Mouse (Mus musculus): Measurements from ENCODE around the gene Myo1b. TPM values are rescaled to one million over a fixed set of nuclear protein-coding genes. Genes with fewer than 3 reads are reported as not detected.

Myo1b gene
- polyA plus RNA-seq, 1 experiment from 2014 or later = 72.4 TPM

DNA sequence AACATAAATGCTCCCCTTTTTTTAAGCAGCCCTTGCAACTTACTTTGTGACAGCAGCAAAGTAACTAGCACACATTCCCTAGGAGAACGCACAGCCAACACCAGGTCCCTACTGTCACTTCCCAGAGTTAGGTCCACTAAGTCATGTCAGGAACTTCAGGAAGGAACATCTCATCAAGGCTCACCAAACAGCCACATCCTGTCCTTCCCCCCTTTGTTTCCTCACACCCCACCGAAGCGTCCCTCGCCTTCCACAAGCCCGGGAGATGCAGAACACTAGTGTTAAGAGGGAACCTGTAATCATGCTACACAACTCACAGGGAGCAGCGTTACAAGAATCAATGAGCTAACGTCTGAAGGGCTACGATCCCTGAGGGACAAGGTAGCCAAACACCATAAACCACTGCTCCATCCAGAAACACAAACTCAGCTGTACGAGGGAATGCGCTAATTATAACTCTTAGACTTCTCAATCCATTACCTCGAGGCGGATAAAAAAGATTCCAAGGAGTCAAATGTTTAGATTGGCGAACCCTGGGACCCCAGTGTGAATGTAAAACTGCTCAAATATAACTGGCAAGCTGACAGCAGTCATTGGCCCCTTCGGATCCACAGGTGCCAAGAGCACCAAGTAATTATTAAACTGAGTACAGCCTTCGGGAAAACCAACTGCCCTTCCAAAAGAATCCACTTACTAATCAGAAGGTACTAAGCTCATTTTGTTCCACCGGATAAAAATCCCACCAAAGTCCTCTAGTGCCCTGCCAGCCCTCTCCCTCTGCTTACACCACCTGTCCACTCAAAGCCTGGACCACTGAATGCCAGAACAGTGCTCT lies 22.1 kb downstream of the Myo1b start:
- Histone ChIP-seq H3K27me3 (no peaks in the 10 kb centered on the region), H3K4me1 (peaks cover 55% of the 10 kb centered on the region), H3K27ac (no peak overlapping the region), H3K4me2 (0 out of 2 replicates have a peak overlapping the region, but pooled peaks have one; percentile 1), H3K36me3 (no peaks in the 10 kb centered on the region), H3K9ac (no peak overlapping the region), H3K4me3 (replicated peaks) (no peak overlapping the region), H3K9me3 (replicated peaks) (no peaks in the 10 kb centered on the region)
- ATAC-seq (replicated peaks; ENCODE audit: low FRiP score) = no peak
- 52% methylated on average over 16 of the region's 16 CpGs for WGBS

GRCm38 (mm10) chr1:51892005-51892404 lies 23.9 kb downstream of the Myo1b start:
- Histone ChIP-seq H3K9me3 (replicated peaks) (no peaks in the 10 kb centered on the region), H3K4me1 (peaks cover 73% of the 10 kb centered on the region)
- WGBS = 80% methylated on average over 4 of the region's 4 CpGs

DNA sequence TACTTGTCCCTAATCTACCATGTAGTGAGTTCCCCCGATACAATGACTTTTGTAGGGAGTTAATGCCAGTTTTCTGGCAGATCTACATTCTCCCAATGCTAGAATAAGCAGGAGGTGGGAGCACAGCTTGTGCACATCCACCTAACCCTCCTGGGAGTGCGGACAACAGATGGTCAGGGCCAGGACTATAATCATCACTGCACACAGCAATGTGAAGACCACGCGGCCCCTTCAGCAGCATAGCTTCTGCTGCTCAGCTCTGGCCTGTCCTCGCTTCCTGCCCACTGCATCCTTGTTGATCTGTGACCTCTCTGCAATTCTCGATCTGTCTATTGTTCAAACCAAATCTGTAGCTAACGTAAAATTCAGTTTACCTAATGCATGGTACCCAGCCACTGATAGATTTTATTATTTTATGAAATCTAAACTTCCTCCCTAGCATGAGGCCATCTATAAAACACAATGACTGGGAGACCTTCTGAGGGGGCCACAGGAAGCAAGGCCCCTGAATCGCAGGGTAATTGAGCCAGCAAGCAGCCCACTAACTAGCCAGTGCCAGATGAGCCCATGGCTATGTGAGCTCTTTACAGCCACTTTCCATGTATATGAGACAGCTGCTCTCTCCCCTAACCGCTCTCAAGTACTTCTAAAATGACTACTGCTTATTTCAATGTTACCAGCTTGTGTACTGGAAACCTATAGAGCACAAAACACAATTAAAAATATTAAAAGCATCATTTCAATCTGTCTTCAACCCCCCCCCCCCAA lies 27.6 kb downstream of the Myo1b start:
- Histone ChIP-seq H3K9ac (no peak overlapping the region), H3K4me3 (replicated peaks) (no peak overlapping the region), H3K4me2 (no peak overlapping the region), H3K27me3 (no peaks in the 10 kb centered on the region), H3K36me3 (no peaks in the 10 kb centered on the region), H3K4me1 (peaks cover 57% of the 10 kb centered on the region), H3K9me3 (replicated peaks) (no peaks in the 10 kb centered on the region), H3K27ac (no peak overlapping the region)
- WGBS = 54% methylated on average over 9 of the region's 9 CpGs
- 0 out of 2 replicates have a peak, but pooled peaks have one; percentile 41 for ATAC-seq (replicated peaks; ENCODE audit: low FRiP score)

More at GRCm38 (mm10) chr1:51892005-51892404, 23.9 kb downstream of the Myo1b start:
- Histone ChIP-seq H3K4me2 (no peak overlapping the region), H3K9ac (no peak overlapping the region), H3K4me3 (replicated peaks) (no peak overlapping the region), H3K36me3 (no peaks in the 10 kb centered on the region), H3K27ac (no peak overlapping the region), H3K27me3 (no peaks in the 10 kb centered on the region)
- no peak for ATAC-seq (replicated peaks; ENCODE audit: low FRiP score)

GRCm38 (mm10) chr1:51885356-51885983 lies 30.4 kb downstream of the Myo1b start:
- Histone ChIP-seq H3K4me1 (peaks cover 39% of the 10 kb centered on the region), H3K4me2 (no peak overlapping the region), H3K27ac (no peak overlapping the region), H3K36me3 (peaks cover 7% of the 10 kb centered on the region), H3K4me3 (replicated peaks) (no peak overlapping the region), H3K9me3 (replicated peaks) (no peaks in the 10 kb centered on the region), H3K9ac (no peak overlapping the region), H3K27me3 (no peaks in the 10 kb centered on the region)
- no peak for ATAC-seq (replicated peaks; ENCODE audit: low FRiP score)
- WGBS = 80% methylated on average over 8 of the region's 8 CpGs

- no peak overlapping the region for H3K4me2 ChIP-seq
- H3K9ac ChIP-seq = no peak overlapping the region
- no peaks in the 10 kb centered on the region for H3K9me3 ChIP-seq (replicated peaks)
- H3K4me1 ChIP-seq = peaks cover 42% of the 10 kb centered on the region
- WGBS = 100% methylated on average over 2 of the region's 2 CpGs
- no peak overlapping the region for H3K27ac ChIP-seq
- H3K27me3 ChIP-seq = no peaks in the 10 kb centered on the region
- ATAC-seq (replicated peaks; ENCODE audit: low FRiP score) = no peak
- H3K4me3 ChIP-seq (replicated peaks) = no peak overlapping the region
- H3K36me3 ChIP-seq = peaks cover 7% of the 10 kb centered on the region
These were observed 32.7 kb downstream of the Myo1b start for GRCm38 (mm10) chr1:51883211-51883610.

- ATAC-seq (replicated peaks; ENCODE audit: low FRiP score) = no peak
- H3K36me3 ChIP-seq = peaks cover 7% of the 10 kb centered on the region
These were observed 33.1 kb downstream of the Myo1b start for GRCm38 (mm10) chr1:51882752-51883151.

DNA sequence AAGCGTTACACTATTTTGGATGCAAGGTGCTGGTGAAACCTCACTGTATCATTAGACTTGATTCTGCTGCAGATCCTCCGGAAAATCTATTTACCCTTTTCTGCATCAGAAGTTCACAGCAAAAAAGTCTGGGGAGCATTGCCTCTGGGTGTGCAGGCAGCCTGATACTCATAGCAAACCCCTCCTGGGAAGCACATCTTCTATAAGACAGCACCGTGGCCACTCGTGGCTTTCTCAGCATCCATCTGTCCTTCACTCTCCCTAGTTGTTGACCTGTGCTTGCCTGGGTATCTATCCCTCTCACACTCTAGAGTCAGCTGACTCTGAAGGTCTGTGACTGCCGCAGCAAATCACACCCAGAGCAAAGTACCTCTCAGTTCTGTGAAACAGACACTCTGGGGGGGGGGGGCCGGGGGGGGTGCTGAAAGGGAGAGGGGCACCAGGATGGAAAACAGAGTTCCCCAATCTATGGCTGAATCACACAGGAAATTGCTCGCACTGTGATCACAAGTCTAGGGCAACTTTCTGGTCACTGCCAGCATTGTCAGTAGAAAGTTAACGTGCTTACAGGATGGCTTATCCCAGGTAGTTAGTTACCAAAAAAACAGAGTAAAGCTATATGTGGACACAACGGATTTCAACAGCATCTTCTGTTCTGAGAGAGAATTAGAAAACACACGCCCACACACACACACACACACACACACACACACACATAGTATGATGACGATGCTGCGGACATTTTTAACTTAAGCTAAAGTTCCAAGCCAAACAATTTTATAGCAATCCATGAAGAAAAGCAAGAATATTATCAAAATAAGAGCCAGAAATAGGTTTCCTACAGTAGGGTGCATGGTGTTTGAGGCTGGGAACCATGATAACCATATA lies 35.7 kb downstream of the Myo1b start:
- Histone ChIP-seq H3K4me1 (peaks cover 21% of the 10 kb centered on the region), H3K4me3 (replicated peaks) (no peak overlapping the region), H3K27me3 (no peaks in the 10 kb centered on the region), H3K9ac (no peak overlapping the region), H3K4me2 (no peak overlapping the region), H3K36me3 (peaks cover 7% of the 10 kb centered on the region), H3K27ac (peak overlapping the region; percentile 33; the same call in 1 of the 2 replicates), H3K9me3 (replicated peaks) (no peaks in the 10 kb centered on the region)
- 49% methylated on average over 12 of the region's 12 CpGs for whole genome bisulfite sequencing
- peak; percentile 52; the same call in 1 of the 2 replicates for ATAC-seq (replicated peaks; ENCODE audit: low FRiP score)

More at GRCm38 (mm10) chr1:51882752-51883151, 33.1 kb downstream of the Myo1b start:
- Histone ChIP-seq H3K4me1 (peaks cover 37% of the 10 kb centered on the region), H3K27ac (no peak overlapping the region), H3K9ac (no peak overlapping the region), H3K4me2 (no peak overlapping the region), H3K4me3 (replicated peaks) (no peak overlapping the region), H3K27me3 (no peaks in the 10 kb centered on the region), H3K9me3 (replicated peaks) (no peaks in the 10 kb centered on the region)
- 97% methylated on average over 10 of the region's 10 CpGs for WGBS

- peak; percentile 65; the same call in 1 of the 2 replicates for ATAC-seq (replicated peaks; ENCODE audit: low FRiP score)
- no peak overlapping the region for H3K9ac ChIP-seq
- H3K9me3 ChIP-seq (replicated peaks) = no peaks in the 10 kb centered on the region
- WGBS = 15% methylated on average over 9 of the region's 9 CpGs
- no peaks in the 10 kb centered on the region for H3K27me3 ChIP-seq
- peaks cover 7% of the 10 kb centered on the region for H3K36me3 ChIP-seq
- H3K4me1 ChIP-seq = peaks cover 21% of the 10 kb centered on the region
- peak overlapping the region; percentile 33 for H3K27ac ChIP-seq
- no peak overlapping the region for H3K4me3 ChIP-seq (replicated peaks)
- no peak overlapping the region for H3K4me2 ChIP-seq
These were observed 36.5 kb downstream of the Myo1b start for GRCm38 (mm10) chr1:51879333-51879770.

- no peaks in the 10 kb centered on the region for H3K9me3 ChIP-seq (replicated peaks)
- no peak for ATAC-seq (replicated peaks; ENCODE audit: low FRiP score)
- no peaks in the 10 kb centered on the region for H3K27me3 ChIP-seq
- H3K4me1 ChIP-seq = peaks cover 24% of the 10 kb centered on the region
- H3K4me3 ChIP-seq (replicated peaks) = no peak overlapping the region
- H3K4me2 ChIP-seq = no peak overlapping the region
- no peak overlapping the region for H3K27ac ChIP-seq
- H3K36me3 ChIP-seq = no peaks in the 10 kb centered on the region
- H3K9ac ChIP-seq = no peak overlapping the region
- 90% methylated on average over 15 of the region's 15 CpGs for WGBS
These were observed 40.2 kb downstream of the Myo1b start for GRCm38 (mm10) chr1:51875462-51876225.

DNA sequence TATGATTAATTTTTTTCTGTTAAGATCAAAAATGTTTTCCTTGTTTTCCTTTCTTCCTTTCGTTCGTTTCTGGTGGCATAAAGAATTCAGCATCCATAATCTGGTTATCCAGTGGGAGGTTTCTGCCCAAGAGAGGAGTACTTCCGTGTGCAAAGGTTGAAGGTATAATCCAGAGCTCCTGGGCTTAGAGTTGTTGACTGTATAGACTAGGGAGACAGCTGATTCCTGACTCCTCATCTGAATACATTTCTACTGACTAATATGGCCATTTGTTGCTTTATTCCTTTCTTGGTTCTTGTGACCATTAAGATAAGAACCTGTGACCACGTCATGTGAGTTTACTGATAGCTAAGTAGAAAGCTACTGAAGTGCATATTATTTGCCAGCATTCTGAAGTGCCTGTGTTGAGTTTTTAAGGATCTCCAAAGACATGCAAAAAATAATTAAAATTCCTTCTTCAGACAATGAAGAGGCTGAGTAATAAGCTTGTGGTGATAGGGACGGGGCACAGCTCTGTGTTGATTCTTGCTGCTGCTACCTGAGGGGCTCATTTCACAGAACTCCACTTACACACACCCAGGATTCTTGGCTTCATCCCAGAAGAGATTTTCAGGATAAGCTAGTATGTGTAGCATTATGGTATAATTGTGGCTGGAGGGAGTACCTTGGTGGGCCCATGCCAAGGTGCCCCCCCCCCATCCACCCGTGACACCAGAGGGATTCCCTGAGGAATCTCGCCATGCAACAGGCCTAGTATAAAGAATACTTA lies 43.2 kb downstream of the Myo1b start:
- peaks cover 5% of the 10 kb centered on the region; the same call in 1 of the 2 replicates for H3K36me3 ChIP-seq
- no peak overlapping the region for H3K4me2 ChIP-seq
- 74% methylated on average over 7 of the region's 7 CpGs for WGBS
- peaks cover 7% of the 10 kb centered on the region; the same call in 1 of the 2 replicates for H3K4me1 ChIP-seq
- no peak overlapping the region for H3K9ac ChIP-seq
- H3K4me3 ChIP-seq (replicated peaks) = no peak overlapping the region
- no peaks in the 10 kb centered on the region for H3K9me3 ChIP-seq (replicated peaks)
- no peaks in the 10 kb centered on the region for H3K27me3 ChIP-seq
- ATAC-seq (replicated peaks; ENCODE audit: low FRiP score) = no peak
- no peak overlapping the region for H3K27ac ChIP-seq
